Mouse (Mus musculus) MEL (cell line): ENCODE data around the gene Wdr5. TPM values are rescaled to one million over a fixed set of nuclear protein-coding genes. Genes with fewer than 3 reads are reported as not detected.

Source experiments
- DNase-seq: peaks from one replicate; pipeline ENCODE4 v3.0.0; 2011; ENCODE audit warnings: low read depth, low spot score
- H3K27ac ChIP-seq: 2 replicates; pipeline ENCODE4 v1.5.1; 2012; ENCODE audit warnings: low read depth, mild to moderate bottlenecking, control low read depth, low read length, moderate library complexity; ENCODE audit not compliant: control insufficient read depth
- H3K27me3 ChIP-seq, 2 experiments: fragments of 150-350 bp in 1 of 2; sonication (generic) in 1 of 2; 2 replicates each; pipeline ENCODE4 v1.6.1; 2012; ENCODE audit warnings: low read length in 2 of 2, mild to moderate bottlenecking in 2 of 2, improper control_type of control experiment in 1 of 2, moderate library complexity in 1 of 2; ENCODE audit not compliant: insufficient read depth in 2 of 2, control insufficient read depth in 1 of 2
- H3K36me3 ChIP-seq, 2 experiments: 2 replicates each; pipeline ENCODE4 v1.6.1; 2012 to 2014; ENCODE audit warnings: low read length in 2 of 2, improper control_type of control experiment in 1 of 2, inconsistent platforms in 1 of 2, mild to moderate bottlenecking in 1 of 2; ENCODE audit not compliant: insufficient read depth in 2 of 2, control insufficient read depth in 1 of 2
- H3K4me1 ChIP-seq, 2 experiments: fragments of 150-350 bp in 1 of 2; sonication (generic) in 1 of 2; 2 replicates each; pipeline ENCODE4 v1.6.1; 2012; ENCODE audit warnings: low read length in 2 of 2, improper control_type of control experiment in 1 of 2, mild to moderate bottlenecking in 1 of 2; ENCODE audit not compliant: insufficient read depth in 2 of 2, control insufficient read depth in 1 of 2
- H3K4me3 ChIP-seq, 2 experiments: fragments of 150-350 bp in 1 of 2; sonication (generic) in 1 of 2; 2 replicates each; pipeline ENCODE4 v1.5.1; 2012; ENCODE audit warnings: low read depth in 2 of 2, low read length in 2 of 2, mild to moderate bottlenecking in 2 of 2, moderate library complexity in 2 of 2, control low read depth in 1 of 2, improper control_type of control experiment in 1 of 2; ENCODE audit not compliant: control insufficient read depth in 1 of 2, insufficient read depth in 1 of 2
- H3K79me2 ChIP-seq: 2 replicates; pipeline ENCODE4 v1.6.1; 2012; ENCODE audit warnings: mild to moderate bottlenecking, low read length, moderate library complexity; ENCODE audit not compliant: control insufficient read depth, poor library complexity, insufficient read depth
- H3K9ac ChIP-seq: 2 replicates; pipeline ENCODE4 v1.6.1; 2012; ENCODE audit warnings: low read depth, mild to moderate bottlenecking, control low read depth, low read length, moderate library complexity; ENCODE audit not compliant: control insufficient read depth, poor library complexity, severe bottlenecking
- H3K9me3 ChIP-seq: fragments of 150-350 bp; sonication (generic); replicated peaks from 2 replicates; pipeline ENCODE4 v1.6.1; 2012; ENCODE audit warnings: mild to moderate bottlenecking, low read length, improper control_type of control experiment, moderate library complexity; ENCODE audit not compliant: insufficient read depth
- CTCF ChIP-seq, 3 experiments: IDR thresholded peaks in 2 of 3; conservative IDR thresholded peaks in 1 of 3; 2 replicates each; pipeline ENCODE4 v1.5.1; 2011 to 2012; ENCODE audit warnings: low read length in 3 of 3, low read depth in 2 of 3, mild to moderate bottlenecking in 2 of 3, improper control_type of control experiment in 1 of 3, inconsistent platforms in 1 of 3, mixed read lengths in 1 of 3, moderate library complexity in 1 of 3; ENCODE audit not compliant: control insufficient read depth in 1 of 3, insufficient read depth in 1 of 3, poor library complexity in 1 of 3, severe bottlenecking in 1 of 3
- TAL1 ChIP-seq: IDR thresholded peaks from 2 replicates; pipeline ENCODE4 v1.6.1; 2012; ENCODE audit warnings: mild to moderate bottlenecking, inconsistent platforms, low read length, moderate library complexity, mixed read lengths
- polyA plus RNA-seq, 2 experiments: library from polyadenylated mRNA; stranded (reverse) in 1 of 2; unstranded in 1 of 2; fragments of >175 nt in 1 of 2; fragments of >200 nt in 1 of 2; gene quantifications; 2 replicates each; pipeline versions ENCODE4 v1.2.1 to v1.2.4; 2012; ENCODE audit warnings: low replicate concordance in 2 of 2, low read depth in 1 of 2; ENCODE audit not compliant: insufficient read length in 2 of 2, insufficient read depth in 1 of 2, missing spikeins in 1 of 2
- total RNA-seq: library from RNA; depleted of rRNA; stranded (reverse); fragments of 300-350 nt; gene quantifications from 2 replicates; pipeline ENCODE4 v1.2.3, GENCODE M21; 2012; rRNA removed

Gene Wdr5
- total and polyA plus RNA-seq, 3 experiments, result 78.3 to 96.9 TPM; not detected in 1

- TF ChIP-seq TAL1 (no peak), CTCF (IDR thresholded peaks at IDR 0.05 in 2 of 3, conservative IDR thresholded peaks at IDR 0.05 in 1 of 3; ENCODE audit: control insufficient read depth in 1 of 3, insufficient read depth in 1 of 3, low read depth in 2 of 3, low read length in 3 of 3, poor library complexity in 1 of 3, severe bottlenecking in 1 of 3) (peak in 1 of 3 experiments; percentile 4; a peak in 1 of 6 replicates)
- Histone ChIP-seq H3K27ac (no peak overlapping the region), H3K4me3 (no peak overlapping the region), H3K79me2 (no peaks in the 10 kb centered on the region), H3K9me3 (no peaks in the 10 kb centered on the region), H3K4me1 (no peaks in the 10 kb centered on the region), H3K36me3 (no peaks in the 10 kb centered on the region), H3K27me3 (no peaks in the 10 kb centered on the region), H3K9ac (no peak overlapping the region)
- no peak for DNase-seq
Observed at GRCm38 (mm10) chr2:27584546-27584945, 69.6 kb downstream of the Wdr5 start.

Other genes with a start within 250 kb of the Wdr5 start
- 7.4 and 8.8 TPM in 2 replicates for gene Vav2, start 88.1 kb upstream of the Wdr5 start, total RNA-seq
- 10 to 100 TPM in 1 of 2 experiments, not detected in 1; 15.9 TPM for gene Vav2, start 88.1 kb upstream of the Wdr5 start, polyA plus RNA-seq
- gene Brd3os, start 72.8 kb upstream of the Wdr5 start, total RNA-seq, result 0.31 and 0.72 TPM in 2 replicates
- gene Brd3os, start 72.8 kb upstream of the Wdr5 start, polyA plus RNA-seq, result 1 to 10 TPM in 1 of 2 experiments, not detected in 1; 2.9 TPM
- 10.3 and 10.7 TPM in 2 replicates for gene Brd3, start 7.5 kb upstream of the Wdr5 start, total RNA-seq
- 10 to 100 TPM; 38.7 to 46.9 TPM for gene Brd3, start 7.5 kb upstream of the Wdr5 start, polyA plus RNA-seq
- 9.6 and 11.7 TPM in 2 replicates for gene Rxra, start 161.3 kb downstream of the Wdr5 start, total RNA-seq
- 10 to 100 TPM in 1 of 2 experiments, not detected in 1; 19.6 TPM for gene Rxra, start 161.3 kb downstream of the Wdr5 start, polyA plus RNA-seq